Mouse (Mus musculus) lung, postnatal 10 days (tissue): ENCODE results near the gene Tgfbr3.

Source experiments
- DNase-seq: peaks from one replicate; pipeline ENCODE4 v3.0.0; 2021

The Tgfbr3 gene

DNA sequence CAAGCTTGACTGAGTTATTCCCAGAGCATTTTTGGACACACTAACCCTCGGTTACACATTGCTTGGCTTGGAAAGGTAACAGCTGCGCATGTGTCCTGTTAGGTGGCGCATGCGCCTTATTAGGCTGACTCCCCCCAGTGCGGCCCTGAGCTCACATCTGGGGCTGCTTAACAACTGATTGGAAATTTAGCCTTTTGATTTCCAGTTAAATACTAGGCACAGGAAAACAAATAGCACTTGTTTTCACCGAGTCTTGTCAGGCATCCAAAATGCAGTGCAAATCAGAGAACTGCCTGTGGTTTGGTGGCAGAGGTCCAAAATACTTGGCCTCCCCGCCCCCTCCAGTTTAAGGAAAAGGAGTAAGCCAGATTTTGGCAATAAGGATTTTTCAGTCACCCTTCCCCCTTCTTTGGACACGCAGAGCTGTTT, 121.5 kb downstream of the Tgfbr3 start:
- peak; percentile 89 for DNase-seq

DNA sequence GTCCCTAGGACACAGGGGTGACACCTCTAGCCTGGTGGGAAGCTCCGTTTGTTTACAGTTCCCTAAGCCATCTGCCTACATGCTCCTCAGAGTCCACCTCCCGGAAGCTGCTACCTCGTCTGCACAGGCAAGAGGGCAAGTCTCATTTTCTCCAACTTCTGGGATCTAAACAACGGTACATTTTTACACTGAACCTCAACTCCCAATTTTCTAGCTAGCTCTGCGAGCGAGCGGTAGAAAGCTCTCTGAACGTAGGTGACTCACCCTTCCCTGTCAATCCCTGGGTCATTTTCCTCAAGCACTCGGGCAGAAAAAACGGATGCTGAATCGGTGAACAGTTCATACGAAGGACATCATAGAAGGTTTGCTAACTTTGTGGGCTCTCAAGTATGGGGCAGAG, 122.1 kb downstream of the Tgfbr3 start:
- no peak for DNase-seq

DNA sequence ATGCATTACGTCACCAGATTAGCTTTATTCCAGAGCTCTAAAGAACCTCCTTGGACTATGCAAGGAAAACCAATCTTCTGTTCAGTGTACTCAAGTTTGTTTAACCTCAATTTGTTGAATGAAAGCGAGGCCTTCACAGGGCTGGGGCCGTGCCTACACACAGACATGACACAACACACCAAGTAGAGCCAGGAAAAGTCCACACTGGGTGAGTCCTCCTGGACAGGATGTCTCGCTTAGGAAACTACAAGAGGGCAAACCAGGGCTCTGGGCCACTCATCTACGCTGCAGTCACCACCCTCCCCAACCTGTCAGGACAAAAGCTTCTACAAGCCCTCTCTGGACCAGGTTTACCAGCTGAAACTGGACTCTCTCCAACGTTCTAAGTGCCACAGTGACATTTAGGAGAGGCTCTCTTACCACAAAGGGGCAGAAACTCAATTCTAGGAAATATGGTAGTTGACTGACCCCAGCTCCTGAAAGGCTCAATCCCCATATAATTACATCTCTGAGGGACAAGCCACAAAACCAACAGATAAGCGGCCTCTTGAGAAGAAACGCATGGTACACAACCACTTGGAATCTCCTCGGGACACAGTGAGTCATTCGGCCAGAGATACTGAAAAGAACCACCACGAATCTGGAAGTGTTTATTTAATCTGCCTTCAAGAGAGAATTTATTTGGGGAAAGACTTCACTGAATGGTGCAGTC, 122.6 kb downstream of the Tgfbr3 start:
- peak; percentile 64 for DNase-seq

DNA sequence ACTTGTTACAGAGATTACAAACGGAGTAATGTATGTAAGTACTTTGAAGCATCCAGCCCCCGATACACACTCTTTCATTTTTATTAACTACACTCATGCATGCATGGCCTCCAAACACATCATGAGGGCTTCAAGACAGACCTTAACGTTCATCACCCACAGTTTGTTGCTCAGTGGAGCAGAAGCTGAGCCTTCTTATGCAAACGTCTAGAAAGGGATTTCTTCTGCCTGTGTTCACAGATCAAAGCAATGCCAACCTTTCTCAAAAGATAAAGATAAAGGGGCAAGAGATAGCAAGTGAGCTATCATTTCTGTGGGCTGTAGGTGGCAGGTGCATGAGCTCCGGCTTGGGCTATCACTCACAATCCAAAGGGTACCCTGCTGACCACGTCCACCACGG, 123.7 kb downstream of the Tgfbr3 start:
- DNase-seq: no peak

DNA sequence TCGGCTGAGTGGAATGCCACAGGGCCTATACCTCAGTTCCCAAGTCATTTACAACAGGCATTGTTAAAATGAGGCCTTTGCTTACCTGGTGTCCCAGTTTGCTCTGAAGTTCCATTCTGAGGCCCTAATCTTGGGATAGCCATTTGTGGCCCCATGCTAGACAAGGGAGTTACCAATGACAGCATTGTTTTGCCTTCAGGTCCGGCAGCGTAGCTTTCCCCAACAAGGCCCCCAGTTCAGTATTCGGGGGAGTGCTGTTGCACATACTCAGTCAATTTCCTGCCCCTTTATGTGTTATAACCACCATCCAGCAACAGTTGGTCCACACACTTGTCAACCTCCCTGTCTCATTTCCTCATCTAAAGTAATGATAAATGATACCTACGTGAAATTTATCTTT, 124.2 kb downstream of the Tgfbr3 start:
- DNase-seq: no peak

DNA sequence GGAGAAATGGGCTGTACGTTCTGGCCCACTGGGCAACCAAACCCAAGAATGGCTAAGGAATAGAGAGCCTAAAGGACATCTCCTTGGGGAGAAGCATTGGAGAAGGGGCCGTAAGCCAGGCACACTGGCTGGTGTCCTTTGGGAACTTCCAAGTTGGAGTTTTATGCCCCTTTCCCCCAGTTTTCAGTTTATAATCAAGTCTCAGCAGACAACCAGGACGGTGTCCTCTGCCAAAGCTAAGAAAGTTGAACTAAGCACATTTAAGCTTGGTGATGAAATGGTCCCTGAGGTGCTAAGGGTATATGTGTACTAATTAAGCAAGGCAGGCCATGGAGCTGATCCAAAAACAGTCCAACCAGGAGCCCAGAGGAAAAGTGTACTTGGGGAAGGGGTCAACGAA, 124.6 kb downstream of the Tgfbr3 start:
- no peak for DNase-seq

DNA sequence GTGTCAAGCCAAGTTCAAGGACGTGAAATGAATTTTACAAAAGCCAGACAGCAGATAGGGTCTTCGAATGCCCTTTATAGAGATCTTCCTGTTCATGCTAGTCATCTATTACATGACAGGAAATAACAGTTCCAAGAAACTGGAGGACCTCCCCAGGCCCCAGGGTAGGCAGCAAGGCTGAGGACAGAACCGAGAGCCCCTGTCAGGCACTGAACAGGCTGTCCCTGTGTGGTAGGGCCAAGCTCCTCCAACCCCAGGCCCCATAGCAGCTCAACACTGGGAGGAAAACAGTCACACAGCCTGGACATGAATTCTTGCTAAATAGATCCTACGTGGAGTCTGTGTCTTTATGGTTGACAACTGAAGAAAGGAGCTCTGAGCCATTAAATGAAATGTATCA, 125.3 kb downstream of the Tgfbr3 start:
- DNase-seq: no peak

DNA sequence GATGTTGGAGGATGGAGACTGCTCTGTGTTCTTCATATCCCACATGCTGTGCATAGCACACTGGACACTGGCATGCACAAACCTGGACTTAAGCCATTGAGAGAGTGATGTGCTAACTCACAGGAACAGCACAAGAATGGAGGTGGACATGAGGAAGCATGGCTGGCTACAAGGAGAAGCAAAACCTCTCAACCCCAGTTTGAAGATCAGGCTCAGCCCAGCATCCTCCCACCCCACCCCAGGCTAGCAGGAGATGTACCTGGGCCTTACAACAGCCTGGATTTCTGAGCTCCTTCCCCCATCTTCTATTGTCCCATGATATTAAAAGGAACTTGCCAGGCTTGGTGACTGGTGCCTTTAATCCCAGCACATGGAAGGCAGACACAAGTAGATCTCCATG, 126.1 kb downstream of the Tgfbr3 start:
- no peak for DNase-seq

DNA sequence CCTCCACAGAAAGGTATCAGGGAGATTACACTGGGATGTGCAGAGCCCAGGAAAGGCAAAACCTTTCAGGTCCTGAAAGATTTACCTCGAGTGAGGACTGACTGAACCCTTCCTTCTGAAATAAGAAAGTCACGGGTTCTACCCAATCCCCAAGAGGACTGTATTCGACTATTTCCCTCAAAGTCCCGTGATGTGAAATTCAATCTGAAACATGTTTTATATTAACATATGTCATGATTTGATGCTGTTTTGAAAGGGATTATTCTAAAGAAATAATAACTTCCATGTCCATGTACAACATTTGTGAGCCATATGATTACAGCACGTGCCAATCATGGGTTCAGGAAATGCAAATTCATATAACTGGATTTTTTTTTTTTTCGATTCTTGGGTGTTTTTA, 126.6 kb downstream of the Tgfbr3 start:
- DNase-seq: no peak

DNA sequence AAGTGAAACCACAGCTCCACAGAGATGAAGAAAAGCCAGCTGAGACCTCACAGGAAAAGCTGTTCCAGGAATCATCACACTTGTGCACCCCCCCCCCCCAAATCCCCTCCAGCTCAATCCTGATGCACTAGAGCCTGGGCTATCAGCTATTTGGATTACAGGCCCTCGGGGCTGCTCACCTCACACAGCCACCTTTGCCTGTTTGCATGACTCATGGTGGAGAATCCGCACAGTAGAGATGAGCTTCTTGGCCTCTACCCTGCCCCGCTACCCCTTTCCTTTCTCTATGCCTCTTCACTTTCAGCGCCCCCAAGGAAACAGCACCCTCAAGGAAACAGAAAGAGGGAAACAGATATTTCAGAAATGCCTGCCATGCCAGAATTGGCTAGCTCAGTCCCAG, 127.1 kb downstream of the Tgfbr3 start:
- no peak for DNase-seq

DNA sequence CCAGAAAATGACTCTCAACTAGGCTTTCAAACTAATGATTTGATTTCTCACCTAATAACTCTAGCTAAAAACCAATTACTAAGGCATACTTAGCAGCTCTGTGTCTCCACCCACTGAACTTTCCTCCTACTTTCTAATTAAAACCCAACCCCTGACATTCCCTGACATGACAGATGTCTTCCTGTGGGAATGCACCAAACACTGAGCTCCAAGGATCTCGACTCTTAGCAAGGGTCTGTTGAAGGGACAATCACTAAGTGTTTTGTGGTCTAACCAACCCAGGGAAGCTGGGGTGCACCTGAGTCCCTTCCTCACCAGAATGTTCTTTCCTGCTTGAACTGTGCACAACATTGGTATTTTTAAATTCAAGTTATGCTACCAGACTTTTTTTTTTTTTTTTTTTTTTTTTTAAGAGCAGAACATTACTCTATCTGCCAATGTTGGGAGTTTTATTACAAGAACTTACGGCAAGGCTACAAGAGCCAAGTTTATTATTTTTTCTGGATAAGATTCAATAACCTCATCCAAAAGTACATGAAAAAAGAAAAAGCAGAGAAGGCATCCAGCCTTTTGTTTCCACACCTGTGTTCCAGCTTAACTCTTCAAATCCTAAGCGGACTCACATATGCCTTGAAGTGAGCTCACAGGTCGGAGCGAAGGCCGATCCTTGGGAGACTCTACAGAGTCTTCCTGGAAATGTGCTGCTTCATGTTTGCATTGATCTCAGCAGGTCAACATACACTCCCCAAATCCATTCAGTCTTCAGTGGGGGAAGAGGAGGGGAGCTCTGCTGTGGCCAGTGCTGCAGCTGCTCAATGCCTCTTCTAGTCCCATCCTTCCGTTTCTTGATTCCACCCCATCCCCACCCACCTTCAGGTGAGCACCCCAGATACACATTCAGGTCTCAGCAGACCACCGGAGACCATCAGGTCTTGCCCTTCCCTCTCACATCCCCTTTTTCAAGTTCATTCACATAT, 129.2 kb downstream of the Tgfbr3 start:
- DNase-seq: no peak

DNA sequence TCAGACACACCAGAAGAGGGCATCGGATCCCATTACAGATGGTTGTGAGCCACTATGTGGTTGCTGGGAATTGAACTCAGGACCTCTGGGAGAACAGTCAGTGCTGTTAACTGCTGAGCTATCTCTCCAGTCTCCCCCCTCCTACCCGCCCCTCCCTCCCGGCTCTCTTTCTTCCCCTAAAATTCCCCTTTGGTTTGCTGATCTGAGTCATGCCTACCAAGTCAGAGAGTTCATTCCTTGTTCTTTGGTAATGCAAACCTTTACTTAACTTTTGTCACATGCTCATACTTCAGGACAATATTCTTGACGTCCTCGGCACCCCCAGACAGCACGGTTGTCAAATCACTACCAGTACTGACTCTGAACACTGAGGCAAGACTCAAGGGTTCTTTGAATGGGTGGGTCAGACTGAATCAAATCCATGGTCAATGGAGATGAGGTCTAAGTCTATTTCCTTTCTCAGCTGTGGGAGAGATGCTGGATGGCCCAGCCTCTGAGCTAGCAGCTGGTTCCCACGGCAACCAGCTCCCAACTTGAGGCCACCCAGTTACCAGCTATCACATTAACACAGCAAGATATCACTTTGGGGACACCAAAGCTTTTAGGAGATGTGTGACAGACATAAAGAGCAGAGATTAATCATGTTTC, 130.8 kb downstream of the Tgfbr3 start:
- no peak for DNase-seq

DNA sequence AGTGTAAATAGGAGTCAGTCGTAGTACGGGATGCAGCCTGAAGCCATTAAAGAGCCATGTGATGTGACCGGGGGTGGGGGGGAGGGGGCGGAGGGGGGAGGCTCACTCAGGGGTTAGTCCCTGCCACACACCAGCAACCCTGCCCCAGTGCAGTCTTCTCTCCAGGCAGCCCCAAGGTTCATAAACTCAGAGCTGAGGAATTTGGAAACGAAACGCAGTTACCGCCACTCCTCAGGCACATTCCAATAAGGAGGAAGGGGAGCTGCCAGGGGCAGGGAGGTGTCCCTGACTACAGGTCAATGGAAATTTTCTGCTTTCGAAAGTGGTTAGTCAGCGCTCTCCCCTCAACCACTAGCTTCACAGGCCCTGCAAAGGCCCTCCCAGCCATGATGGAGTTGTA, 132.0 kb downstream of the Tgfbr3 start:
- no peak for DNase-seq

DNA sequence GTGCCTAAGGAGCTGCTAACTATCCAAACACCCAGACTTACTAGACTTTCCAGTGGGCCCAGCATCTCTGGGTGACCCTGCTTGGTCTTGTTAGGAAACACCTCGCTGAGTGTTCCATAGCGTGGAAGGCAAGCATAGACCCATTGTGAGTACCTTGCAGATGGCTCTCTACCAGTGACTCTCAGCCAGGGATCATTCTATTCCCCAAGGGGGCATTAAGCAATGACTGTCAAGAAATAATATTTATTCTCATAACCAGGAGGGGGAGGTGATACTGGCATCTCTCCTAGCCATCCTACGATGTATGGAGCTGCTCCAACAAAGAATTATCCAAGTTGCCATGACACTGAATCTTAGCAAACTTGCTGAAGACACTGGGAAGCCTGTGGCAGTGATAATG, 133.3 kb downstream of the Tgfbr3 start:
- DNase-seq: no peak

DNA sequence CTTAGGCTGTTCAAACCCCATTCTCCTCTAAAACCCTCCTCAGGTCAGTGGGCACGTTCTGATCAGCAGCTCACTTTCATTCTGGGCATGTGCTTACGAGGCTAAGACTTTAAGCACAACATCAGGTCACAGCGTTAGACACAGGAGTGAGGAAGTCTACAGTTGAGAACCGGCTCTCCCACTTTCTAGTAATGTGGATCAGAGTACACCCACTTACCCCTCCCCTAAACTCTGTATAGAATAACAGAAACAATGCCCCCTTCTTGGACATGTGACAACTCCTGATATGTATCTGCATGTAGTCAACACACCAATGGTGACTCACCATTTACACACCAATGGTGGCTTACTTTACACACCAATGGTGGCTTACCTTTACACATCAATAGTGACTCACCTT, 136.4 kb downstream of the Tgfbr3 start:
- no peak for DNase-seq

DNA sequence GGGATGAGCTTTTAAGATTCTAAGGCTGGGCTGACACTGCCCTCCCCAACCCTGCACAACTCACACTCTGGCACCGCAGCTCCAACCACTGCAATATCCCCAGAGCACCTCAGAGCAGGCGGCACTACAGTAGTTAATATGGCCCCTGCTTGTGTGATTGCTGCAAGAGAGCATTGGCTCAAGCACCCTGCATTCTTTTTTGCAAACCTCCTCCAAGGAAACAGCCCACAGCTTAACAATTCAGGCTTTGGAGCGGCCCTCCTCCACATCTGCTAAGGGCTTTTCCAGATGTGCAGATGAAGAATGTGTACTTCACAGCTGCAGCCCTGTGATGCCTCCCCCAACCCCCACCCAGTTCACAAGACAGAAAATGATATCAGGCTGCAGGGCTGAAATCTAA, 138.1 kb downstream of the Tgfbr3 start:
- peak; percentile 15 for DNase-seq

DNA sequence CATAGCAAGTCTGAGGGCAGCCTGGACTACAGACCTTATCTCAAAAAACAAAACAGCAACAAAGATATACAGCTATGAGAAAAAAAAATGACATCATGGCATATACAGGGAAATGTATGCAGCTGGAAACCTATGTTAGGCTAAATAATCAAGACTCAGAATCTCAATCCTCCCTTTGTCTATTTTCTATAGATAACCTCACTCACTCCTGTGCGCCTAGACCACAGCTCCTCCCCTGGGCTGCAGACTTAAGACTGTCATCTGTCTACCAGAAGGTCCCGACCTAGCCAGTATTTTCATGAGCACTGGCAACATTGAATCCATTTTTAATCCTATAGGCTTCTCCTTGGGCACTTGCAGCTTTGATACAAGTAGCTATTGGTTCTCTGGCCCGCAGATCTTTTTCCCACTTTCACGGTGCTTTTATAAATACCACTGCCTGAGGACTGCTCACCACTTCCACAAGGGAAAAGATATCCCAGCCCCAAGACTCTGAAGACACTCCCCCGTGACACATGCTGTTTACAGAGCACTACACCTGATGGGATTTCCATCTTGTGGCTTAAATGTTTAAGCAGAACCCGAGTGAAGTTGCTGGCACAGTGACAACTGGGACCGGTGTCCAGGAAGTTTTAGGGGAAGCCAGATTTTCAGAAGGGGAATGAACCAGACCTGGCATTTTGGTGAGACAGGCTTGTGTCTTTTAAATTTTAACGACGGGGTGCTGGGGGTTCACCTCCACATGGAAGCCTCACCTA, 138.7 kb downstream of the Tgfbr3 start:
- no peak for DNase-seq

DNA sequence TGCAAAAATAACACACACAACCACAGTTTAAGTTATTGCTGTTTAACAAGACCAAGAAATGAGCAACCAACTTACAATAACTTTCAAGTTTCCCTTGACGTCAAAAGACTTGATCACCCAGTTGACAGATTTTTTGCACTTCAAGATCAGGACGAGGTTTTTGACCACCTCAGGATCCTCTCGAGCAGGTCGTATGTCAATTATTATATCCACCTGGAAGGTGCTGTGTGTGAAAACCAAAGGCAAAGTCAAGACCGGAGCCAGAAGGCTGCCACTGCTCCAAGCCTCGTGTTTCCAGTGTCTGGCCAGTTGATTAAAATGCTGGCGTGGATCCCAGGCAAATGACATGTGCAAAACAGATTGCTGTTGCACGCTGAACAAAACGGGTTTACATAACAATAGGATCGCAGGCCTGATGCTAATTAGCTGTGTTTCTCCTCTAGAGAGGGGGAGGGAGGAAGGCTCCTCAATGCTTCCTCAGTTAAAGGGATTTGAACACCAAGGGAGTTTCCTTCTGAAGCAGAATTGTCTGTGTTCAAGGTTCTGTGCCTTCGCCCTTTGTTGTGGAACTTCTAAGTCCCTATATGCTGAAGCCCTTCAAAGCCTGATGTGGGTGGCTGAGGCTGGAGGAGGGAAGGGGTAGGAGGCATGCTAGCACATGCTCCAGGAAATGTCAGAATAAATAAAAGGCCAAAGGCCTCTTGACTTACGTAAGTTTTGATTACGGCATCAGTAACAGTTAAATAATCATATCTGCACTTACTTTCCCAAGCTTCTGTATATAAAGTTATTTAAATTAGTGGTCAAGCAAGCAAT, 141.3 kb downstream of the Tgfbr3 start:
- DNase-seq: peak; percentile 85

DNA sequence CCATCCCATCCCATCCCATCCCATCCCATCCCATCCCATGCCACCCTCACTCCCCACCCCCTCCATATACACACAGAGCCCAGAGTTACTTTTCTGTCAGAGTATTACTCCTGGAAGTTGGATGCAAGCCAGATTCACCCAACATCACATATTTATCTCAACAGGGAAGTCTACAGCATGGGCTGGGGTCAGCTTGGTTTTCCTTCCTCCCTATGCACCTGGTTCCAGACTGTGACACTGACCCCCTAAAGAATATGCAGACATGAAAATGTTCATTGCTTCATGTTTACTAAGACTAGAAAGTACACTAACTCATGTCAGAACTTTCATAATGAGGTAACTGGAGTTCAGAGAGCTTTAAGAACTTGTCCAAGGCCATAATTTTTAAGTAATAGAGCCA, 142.0 kb downstream of the Tgfbr3 start:
- no peak for DNase-seq

DNA sequence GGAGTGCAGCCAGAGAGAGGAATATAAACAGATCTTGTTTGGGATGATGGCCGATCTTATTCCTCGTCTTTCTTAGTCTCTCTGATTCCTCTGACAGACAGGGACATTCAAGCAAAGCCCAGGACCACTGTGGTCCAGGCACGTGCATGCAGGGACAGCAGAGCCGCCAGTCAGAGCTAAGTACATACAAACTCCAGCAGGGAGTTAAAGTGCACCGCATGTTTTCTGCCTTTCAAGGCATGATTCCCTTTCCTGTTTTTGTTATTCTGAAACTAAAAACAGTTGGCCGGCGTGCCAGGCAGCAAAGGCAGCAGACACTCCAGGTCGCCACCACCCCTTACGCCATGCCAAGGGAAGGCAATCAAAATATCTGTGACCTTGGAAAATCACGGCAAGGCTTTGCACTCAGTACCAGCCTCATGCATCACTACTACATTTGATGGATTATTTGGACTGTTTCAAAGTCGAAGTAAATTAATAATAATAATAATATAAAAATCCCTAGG, 143.3 kb downstream of the Tgfbr3 start:
- peak; percentile 57 for DNase-seq

DNA sequence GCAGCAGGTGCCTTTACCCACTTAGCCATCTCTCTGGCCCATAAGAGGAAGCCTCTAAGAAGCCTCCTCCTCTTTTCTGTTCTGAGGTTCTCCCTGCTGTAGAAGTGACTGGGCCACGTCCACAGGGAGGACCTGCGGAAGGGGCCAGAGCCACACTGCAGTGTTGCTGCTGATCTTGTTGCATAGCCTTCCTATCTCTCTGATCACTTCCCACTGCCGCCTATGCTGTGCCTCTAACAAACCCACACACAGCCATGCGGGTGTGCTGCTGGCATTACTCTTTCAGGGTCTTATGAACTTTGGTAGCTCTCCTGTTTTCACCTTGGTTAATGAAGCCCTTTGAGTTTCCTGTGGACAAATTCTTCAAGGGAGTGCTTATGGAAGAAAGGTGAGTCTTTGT, 144.3 kb downstream of the Tgfbr3 start:
- no peak for DNase-seq
